Mouse (Mus musculus) gastrocnemius, postnatal 10 days (tissue): ENCODE measurements around the gene Amn. TPM values are rescaled to one million over a fixed set of nuclear protein-coding genes. Genes with fewer than 3 reads are reported as not detected.

ENCODE experiments used
- DNase-seq: peaks from one replicate; pipeline ENCODE4 v3.0.0; 2021; ENCODE audit warnings: mixed read lengths
- total RNA-seq, 2 experiments: library from RNA; stranded (reverse); gene quantifications; 2 replicates each; pipeline ENCODE4 v1.2.3; 2021

Gene Amn
- total RNA-seq, 2 experiments from 2014 or later, result 0.34 TPM; not detected in 1

GRCm38 (mm10) chr12:111267673-111268325, 3.1 kb upstream of the Amn start:
- no peak for DNase-seq

- DNase-seq, result no peak
Measured at GRCm38 (mm10) chr12:111271406-111271805, 511 bp downstream of the Amn start.

- no peak for DNase-seq
Measured at GRCm38 (mm10) chr12:111271966-111272365, 1.1 kb downstream of the Amn start.

GRCm38 (mm10) chr12:111272420-111272819, 1.5 kb downstream of the Amn start:
- peak; percentile 81 for DNase-seq

- DNase-seq, result peak; percentile 13
Measured at GRCm38 (mm10) chr12:111274006-111274405, 3.1 kb downstream of the Amn start.

- DNase-seq, result peak; percentile 7
Measured at GRCm38 (mm10) chr12:111274447-111275149, 3.7 kb downstream of the Amn start.

- DNase-seq, result no peak
Measured at GRCm38 (mm10) chr12:111275150-111275841, 4.4 kb downstream of the Amn start.

- DNase-seq, result no peak
Measured at GRCm38 (mm10) chr12:111276371-111276770, 5.5 kb downstream of the Amn start.

GRCm38 (mm10) chr12:111283573-111283972, 12.7 kb downstream of the Amn start:
- no peak for DNase-seq

GRCm38 (mm10) chr12:111284532-111284931, 13.6 kb downstream of the Amn start:
- no peak for DNase-seq

- peak; percentile 66 for DNase-seq
Measured at GRCm38 (mm10) chr12:111293025-111293424, 22.1 kb downstream of the Amn start.

- no peak for DNase-seq
Measured at GRCm38 (mm10) chr12:111301322-111302017, 30.6 kb downstream of the Amn start.

- DNase-seq, result no peak
Measured at GRCm38 (mm10) chr12:111302018-111302345, 31.1 kb downstream of the Amn start.

GRCm38 (mm10) chr12:111303702-111304337, 32.9 kb downstream of the Amn start:
- no peak for DNase-seq

- DNase-seq, result peak; percentile 48
Measured at GRCm38 (mm10) chr12:111306821-111307220, 35.9 kb downstream of the Amn start.

- DNase-seq, result no peak
Measured at GRCm38 (mm10) chr12:111309256-111309655, 38.4 kb downstream of the Amn start.

GRCm38 (mm10) chr12:111309931-111310330, 39.0 kb downstream of the Amn start:
- no peak for DNase-seq

GRCm38 (mm10) chr12:111311775-111312174, 40.9 kb downstream of the Amn start:
- DNase-seq, result no peak

GRCm38 (mm10) chr12:111314273-111314672, 43.4 kb downstream of the Amn start:
- no peak for DNase-seq

- DNase-seq, result no peak
Measured at GRCm38 (mm10) chr12:111317694-111318093, 46.8 kb downstream of the Amn start.

GRCm38 (mm10) chr12:111320549-111320948, 49.7 kb downstream of the Amn start:
- no peak for DNase-seq

- no peak for DNase-seq
Measured at GRCm38 (mm10) chr12:111321832-111322231, 50.9 kb downstream of the Amn start.
